Mouse (Mus musculus): ENCODE measurements around the gene Tex261. TPM values are rescaled to one million over a fixed set of nuclear protein-coding genes. Genes with fewer than 3 reads are reported as not detected.

The Tex261 gene
- polyA plus RNA-seq, 1 experiment, result 82.0 TPM

DNA sequence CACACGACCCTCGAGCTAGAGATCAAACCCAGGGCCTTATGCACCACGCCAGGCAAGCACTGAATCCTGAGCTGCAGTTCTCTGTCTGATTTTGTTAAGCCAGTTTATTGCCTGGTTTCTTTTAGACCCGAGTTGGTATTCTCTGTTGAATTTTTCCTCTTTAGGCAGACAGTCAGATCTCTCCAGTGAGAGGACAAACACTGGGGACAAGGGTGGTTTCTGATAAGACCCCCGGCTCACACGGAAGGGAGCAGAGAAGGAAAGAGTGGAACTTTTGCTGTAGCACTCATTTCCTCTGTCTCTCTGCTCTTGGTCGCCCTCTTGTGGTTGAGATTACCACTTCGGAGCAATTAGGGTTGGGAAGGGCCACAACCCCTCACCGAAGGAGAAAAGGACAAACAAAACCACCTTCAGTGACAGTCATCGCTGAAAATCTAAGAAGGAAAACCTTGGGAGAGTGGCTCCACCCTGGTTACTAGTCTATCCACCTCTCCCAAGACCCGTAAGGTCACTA is 25.4 kb downstream of the Tex261 start:
- Histone ChIP-seq H3K4me3 (ENCODE audit: insufficient read depth, poor library complexity, severe bottlenecking) (no peak overlapping the region), H3K79me3 (ENCODE audit: low read depth) (no peaks in the 10 kb centered on the region), H3K27me3 (ENCODE audit: control insufficient read depth, insufficient read depth, insufficient read length) (peaks cover 66% of the 10 kb centered on the region), H3K79me2 (ENCODE audit: control insufficient read depth, insufficient read depth) (no peaks in the 10 kb centered on the region), H3K36me3 (ENCODE audit: control insufficient read depth, insufficient read depth) (no peaks in the 10 kb centered on the region), H3ac (ENCODE audit: control insufficient read depth, insufficient read length, low read depth) (no peak overlapping the region)
- TF ChIP-seq USF1 (IDR thresholded peaks at IDR 0.05; ENCODE audit: low read depth) (no peak), CTCF (IDR thresholded peaks at IDR 0.05; ENCODE audit: control insufficient read depth, insufficient read depth, insufficient read length) (peak; percentile 53), MYOG (IDR thresholded peaks at IDR 0.05; ENCODE audit: control insufficient read depth, extremely low read depth, insufficient read length) (no peak), CEBPB (IDR thresholded peaks at IDR 0.05; ENCODE audit: low read depth) (no peak), MAX (IDR thresholded peaks at IDR 0.05) (no peak), MYOD1 (IDR thresholded peaks at IDR 0.05; ENCODE audit: control insufficient read depth, insufficient read length, low read depth) (no peak), FOSL1 (IDR thresholded peaks at IDR 0.05; ENCODE audit: insufficient read depth, low read length, poor library complexity, severe bottlenecking) (no peak)

DNA sequence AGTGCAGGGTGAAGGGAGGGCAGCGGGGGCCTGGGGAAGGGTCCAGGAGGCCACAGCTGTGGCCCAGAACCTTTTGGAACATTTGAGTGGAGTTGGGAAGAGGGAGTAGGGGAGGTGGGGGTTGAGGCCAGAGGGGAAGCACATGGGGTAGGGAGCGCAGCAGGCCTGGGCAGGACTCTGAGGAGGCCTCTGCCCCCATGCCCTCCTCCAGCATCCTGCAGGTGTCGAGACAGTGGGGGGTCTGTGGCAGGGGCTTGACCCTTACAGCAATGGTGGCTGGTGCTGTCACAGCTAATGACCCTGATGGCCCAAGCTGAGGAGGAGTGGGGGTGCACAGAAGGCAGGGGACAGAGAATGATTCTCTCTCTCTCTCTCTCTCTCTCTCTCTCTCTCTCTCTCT is 26.3 kb downstream of the Tex261 start:
- H3K79me2 ChIP-seq (ENCODE audit: control insufficient read depth, insufficient read depth), result no peaks in the 10 kb centered on the region
- H3K4me3 ChIP-seq (ENCODE audit: insufficient read depth, poor library complexity, severe bottlenecking), result no peak overlapping the region
- no peaks in the 10 kb centered on the region for H3K79me3 ChIP-seq (ENCODE audit: low read depth)
- TF ChIP-seq MYOG (IDR thresholded peaks at IDR 0.05; ENCODE audit: control insufficient read depth, extremely low read depth, insufficient read length) (no peak), MAX (IDR thresholded peaks at IDR 0.05) (no peak)
- peaks cover 69% of the 10 kb centered on the region for H3K27me3 ChIP-seq (ENCODE audit: control insufficient read depth, insufficient read depth, insufficient read length)
- no peaks in the 10 kb centered on the region for H3K36me3 ChIP-seq (ENCODE audit: control insufficient read depth, insufficient read depth)
- H3ac ChIP-seq (ENCODE audit: control insufficient read depth, insufficient read length, low read depth), result no peak overlapping the region

DNA sequence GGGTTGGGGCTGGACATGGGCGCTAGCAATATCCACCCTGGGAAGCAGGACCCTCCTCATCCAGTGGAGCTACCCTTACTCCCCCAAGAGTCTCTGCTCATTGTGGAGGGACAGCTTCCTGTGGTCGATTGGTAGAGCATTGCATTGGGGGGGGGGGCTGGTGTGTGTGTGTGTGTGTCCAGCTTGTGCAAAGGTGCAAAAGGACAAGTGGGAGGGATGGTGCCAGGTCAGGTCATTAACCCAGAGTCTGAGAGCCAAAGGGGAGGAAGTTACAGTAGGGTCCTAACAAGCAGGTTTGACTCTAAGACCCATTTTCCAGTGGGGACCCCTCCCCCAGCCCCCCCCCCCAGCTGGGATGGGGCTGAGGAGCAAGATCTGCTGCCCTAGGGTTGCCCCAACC is 30.1 kb downstream of the Tex261 start:
- Histone ChIP-seq H3K27me3 (ENCODE audit: control insufficient read depth, insufficient read depth, insufficient read length) (peaks cover 64% of the 10 kb centered on the region), H3K79me3 (ENCODE audit: low read depth) (no peaks in the 10 kb centered on the region), H3K79me2 (ENCODE audit: control insufficient read depth, insufficient read depth) (no peaks in the 10 kb centered on the region), H3K4me3 (ENCODE audit: insufficient read depth, poor library complexity, severe bottlenecking) (no peak overlapping the region), H3K36me3 (ENCODE audit: control insufficient read depth, insufficient read depth) (no peaks in the 10 kb centered on the region), H3ac (ENCODE audit: control insufficient read depth, insufficient read length, low read depth) (no peak overlapping the region)
- TF ChIP-seq MAX (IDR thresholded peaks at IDR 0.05) (no peak), CEBPB (IDR thresholded peaks at IDR 0.05; ENCODE audit: low read depth) (no peak), FOSL1 (IDR thresholded peaks at IDR 0.05; ENCODE audit: insufficient read depth, low read length, poor library complexity, severe bottlenecking) (no peak), CTCF (IDR thresholded peaks at IDR 0.05; ENCODE audit: control insufficient read depth, insufficient read depth, insufficient read length) (no peak), USF1 (IDR thresholded peaks at IDR 0.05; ENCODE audit: low read depth) (no peak), MYOG (IDR thresholded peaks at IDR 0.05; ENCODE audit: control insufficient read depth, extremely low read depth, insufficient read length) (no peak), MYOD1 (IDR thresholded peaks at IDR 0.05; ENCODE audit: control insufficient read depth, insufficient read length, low read depth) (no peak)

DNA sequence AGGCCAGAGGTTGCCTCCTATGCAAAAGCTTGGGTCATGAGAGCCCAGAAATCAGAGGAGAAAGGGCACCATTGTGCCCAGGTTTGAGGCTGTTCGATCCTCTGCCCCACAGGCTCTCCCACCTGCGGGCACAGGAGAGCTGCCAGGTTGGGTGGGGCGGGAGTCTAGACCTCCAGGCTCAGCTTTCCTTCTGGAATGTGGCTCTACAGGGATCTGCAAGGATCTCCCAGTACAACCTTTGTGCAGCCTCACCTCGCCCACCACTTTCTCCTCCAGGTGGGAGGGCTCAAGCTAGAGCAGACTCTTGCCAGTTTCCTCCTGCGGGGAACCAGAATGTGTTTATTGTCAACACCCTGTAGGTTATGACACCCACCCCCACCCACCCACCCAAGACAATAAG is 31.1 kb downstream of the Tex261 start:
- TF ChIP-seq USF1 (IDR thresholded peaks at IDR 0.05; ENCODE audit: low read depth) (no peak), MYOD1 (IDR thresholded peaks at IDR 0.05; ENCODE audit: control insufficient read depth, insufficient read length, low read depth) (no peak), MYOG (IDR thresholded peaks at IDR 0.05; ENCODE audit: control insufficient read depth, extremely low read depth, insufficient read length) (no peak), FOSL1 (IDR thresholded peaks at IDR 0.05; ENCODE audit: insufficient read depth, low read length, poor library complexity, severe bottlenecking) (no peak)
- H3K36me3 ChIP-seq (ENCODE audit: control insufficient read depth, insufficient read depth), result no peaks in the 10 kb centered on the region
- H3K27me3 ChIP-seq (ENCODE audit: control insufficient read depth, insufficient read depth, insufficient read length), result peaks cover 64% of the 10 kb centered on the region
- H3ac ChIP-seq (ENCODE audit: control insufficient read depth, insufficient read length, low read depth), result no peak overlapping the region
- no peaks in the 10 kb centered on the region for H3K79me2 ChIP-seq (ENCODE audit: control insufficient read depth, insufficient read depth)
- H3K79me3 ChIP-seq (ENCODE audit: low read depth), result no peaks in the 10 kb centered on the region
- H3K4me3 ChIP-seq (ENCODE audit: insufficient read depth, poor library complexity, severe bottlenecking), result no peak overlapping the region

DNA sequence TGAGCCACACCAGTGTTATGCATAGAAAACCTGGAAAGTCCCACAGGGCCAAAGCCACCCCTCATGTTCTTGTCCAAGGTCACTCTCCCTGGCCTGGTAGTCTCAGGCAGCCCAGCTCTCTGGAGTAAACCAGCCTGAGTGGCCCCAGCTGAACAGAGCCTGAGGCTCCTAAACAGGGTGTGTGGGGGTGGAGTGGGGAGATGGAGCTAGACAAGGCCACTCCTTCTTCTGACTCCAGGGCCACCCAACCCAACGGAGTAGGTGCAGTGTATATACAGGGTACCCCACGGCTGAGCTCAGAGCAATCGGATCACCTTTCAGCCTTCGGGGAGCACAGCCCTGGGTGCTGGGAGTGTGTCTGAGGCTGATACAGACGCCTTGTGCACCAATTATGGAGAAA is 31.5 kb downstream of the Tex261 start:
- Histone ChIP-seq H3K79me3 (ENCODE audit: low read depth) (no peaks in the 10 kb centered on the region), H3K4me3 (ENCODE audit: insufficient read depth, poor library complexity, severe bottlenecking) (no peak overlapping the region), H3K79me2 (ENCODE audit: control insufficient read depth, insufficient read depth) (no peaks in the 10 kb centered on the region), H3K27me3 (ENCODE audit: control insufficient read depth, insufficient read depth, insufficient read length) (peaks cover 62% of the 10 kb centered on the region), H3ac (ENCODE audit: control insufficient read depth, insufficient read length, low read depth) (no peak overlapping the region), H3K36me3 (ENCODE audit: control insufficient read depth, insufficient read depth) (no peaks in the 10 kb centered on the region)
- TF ChIP-seq FOSL1 (IDR thresholded peaks at IDR 0.05; ENCODE audit: insufficient read depth, low read length, poor library complexity, severe bottlenecking) (no peak), USF1 (IDR thresholded peaks at IDR 0.05; ENCODE audit: low read depth) (no peak), CTCF (IDR thresholded peaks at IDR 0.05; ENCODE audit: control insufficient read depth, insufficient read depth, insufficient read length) (no peak), MYOD1 (IDR thresholded peaks at IDR 0.05; ENCODE audit: control insufficient read depth, insufficient read length, low read depth) (no peak), MYOG (IDR thresholded peaks at IDR 0.05; ENCODE audit: control insufficient read depth, extremely low read depth, insufficient read length) (no peak), MAX (IDR thresholded peaks at IDR 0.05) (no peak), CEBPB (IDR thresholded peaks at IDR 0.05; ENCODE audit: low read depth) (no peak)

DNA sequence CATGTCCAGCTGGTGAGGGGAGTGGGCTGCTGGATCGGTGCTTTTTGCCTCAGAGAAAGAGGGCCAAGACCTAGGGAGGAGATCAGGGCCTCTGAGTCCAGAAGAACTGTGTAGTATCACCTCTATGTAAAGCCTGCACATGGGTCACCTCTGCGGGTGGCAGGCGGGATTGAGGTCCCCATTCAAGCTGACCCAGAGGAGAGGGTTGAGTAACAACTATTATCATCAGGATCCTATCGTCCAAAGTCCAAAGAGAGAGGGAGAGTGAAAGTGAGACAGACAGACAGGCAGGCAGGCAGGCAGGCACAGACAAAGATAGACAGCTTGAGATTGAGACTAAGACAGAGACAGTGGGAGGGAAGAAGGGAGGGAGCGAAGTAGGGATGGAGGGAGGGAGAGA is 32.4 kb downstream of the Tex261 start:
- TF ChIP-seq MAX (IDR thresholded peaks at IDR 0.05), result no peak
- no peak for TF ChIP-seq FOSL1 (IDR thresholded peaks at IDR 0.05; ENCODE audit: insufficient read depth, low read length, poor library complexity, severe bottlenecking)
- no peak for TF ChIP-seq MYOD1 (IDR thresholded peaks at IDR 0.05; ENCODE audit: control insufficient read depth, insufficient read length, low read depth)
- no peak for TF ChIP-seq CEBPB (IDR thresholded peaks at IDR 0.05; ENCODE audit: low read depth)
- TF ChIP-seq MYOG (IDR thresholded peaks at IDR 0.05; ENCODE audit: control insufficient read depth, extremely low read depth, insufficient read length), result no peak
- TF ChIP-seq USF1 (IDR thresholded peaks at IDR 0.05; ENCODE audit: low read depth), result no peak
- TF ChIP-seq CTCF (IDR thresholded peaks at IDR 0.05; ENCODE audit: control insufficient read depth, insufficient read depth, insufficient read length), result no peak
- Histone ChIP-seq H3K4me3 (ENCODE audit: insufficient read depth, poor library complexity, severe bottlenecking) (no peak overlapping the region), H3K79me3 (ENCODE audit: low read depth) (no peaks in the 10 kb centered on the region), H3K79me2 (ENCODE audit: control insufficient read depth, insufficient read depth) (no peaks in the 10 kb centered on the region), H3ac (ENCODE audit: control insufficient read depth, insufficient read length, low read depth) (no peak overlapping the region), H3K27me3 (ENCODE audit: control insufficient read depth, insufficient read depth, insufficient read length) (peaks cover 55% of the 10 kb centered on the region), H3K36me3 (ENCODE audit: control insufficient read depth, insufficient read depth) (no peaks in the 10 kb centered on the region)

Measured in C2C12 (cell line).